Mouse (Mus musculus): Measurements from ENCODE around the gene Msl1.

GRCm38 (mm10) chr11:98755726-98756380 is 39.5 kb upstream of the Msl1 start:
- no peak for TF ChIP-seq CTCF (IDR thresholded peaks at IDR 0.05; ENCODE audit: insufficient read depth, low read length)
- no peak for TF ChIP-seq POLR2A (IDR thresholded peaks at IDR 0.05; ENCODE audit: borderline replicate concordance, extremely low read depth, low read depth, low read length)
